Mouse (Mus musculus): Measurements from ENCODE around the gene Cfap77.

DNA sequence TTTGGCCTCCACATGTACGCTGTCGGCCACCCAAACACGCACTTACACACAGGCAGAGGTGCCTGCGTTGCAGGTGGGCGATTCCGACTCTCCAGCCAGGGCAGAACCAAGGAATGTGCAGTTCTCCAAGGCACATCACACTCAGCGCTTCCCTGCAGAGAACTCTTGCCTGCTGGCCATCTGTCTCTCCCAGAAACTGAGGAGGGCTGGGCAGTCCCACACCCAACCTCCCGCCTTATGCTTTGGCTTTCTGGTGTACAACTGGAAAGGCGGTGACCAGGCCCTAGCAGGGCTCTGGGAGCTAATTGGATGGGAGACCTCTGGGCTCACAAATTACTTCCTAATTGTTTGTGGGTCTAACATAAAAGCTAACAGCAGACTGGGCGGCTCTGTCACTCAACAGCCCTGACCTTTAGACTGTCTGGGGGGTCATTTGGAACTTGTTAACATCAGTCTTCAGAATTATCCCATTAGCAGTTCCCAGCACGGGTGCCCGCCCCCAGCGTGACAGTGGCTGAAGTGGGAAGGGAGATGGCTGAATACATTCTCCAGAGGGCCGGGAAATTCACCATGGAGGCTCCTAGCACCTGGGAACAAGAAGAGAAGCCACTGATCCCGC lies 80.9 kb downstream of the Cfap77 start:
- TF ChIP-seq CTCF (IDR thresholded peaks at IDR 0.05; ENCODE audit: borderline replicate concordance, control insufficient read depth, extremely low read depth, insufficient read depth, low read length, poor library complexity) (no peak), POLR2A (IDR thresholded peaks at IDR 0.05; ENCODE audit: control insufficient read depth, extremely low read depth, insufficient read depth, low read length, poor library complexity) (no peak)
